Mouse (Mus musculus) neural tube, embryonic 11.5 days (tissue): ENCODE data around the gene Pbx1. TPM values are rescaled to one million over a fixed set of nuclear protein-coding genes. Genes with fewer than 3 reads are reported as not detected.

Source experiments
- ATAC-seq: fragments of 200-750 bp; cut with Nextera tagmentation; 2 replicates; pipeline ENCODE4 v1.8.0; 2017; ENCODE audit warnings: moderate number of reproducible peaks, mild to moderate bottlenecking, moderate TSS enrichment, moderate library complexity; ENCODE audit not compliant: insufficient read depth, low FRiP score, low TSS enrichment
- DNase-seq: peaks from one replicate; pipeline ENCODE4 v3.0.0-alpha.2; 2015; ENCODE audit warnings: low spot score
- H3K27ac ChIP-seq: fragments of 300-500 bp; sonication (generic); 2 replicates; pipeline ENCODE4 v1.5.1; 2014; ENCODE audit warnings: low read depth, mild to moderate bottlenecking, low read length
- H3K27me3 ChIP-seq: fragments of 300-500 bp; sonication (generic); 2 replicates; pipeline ENCODE4 v1.6.1; 2014; ENCODE audit warnings: mild to moderate bottlenecking, low read length, mixed read lengths; ENCODE audit not compliant: control insufficient read depth, insufficient read depth
- H3K36me3 ChIP-seq: fragments of 300-500 bp; sonication (generic); 2 replicates; pipeline ENCODE4 v1.6.1; 2014; ENCODE audit warnings: mild to moderate bottlenecking, low read length, moderate library complexity, mixed read lengths; ENCODE audit not compliant: control insufficient read depth, insufficient read depth
- H3K4me1 ChIP-seq: fragments of 300-500 bp; sonication (generic); 2 replicates; pipeline ENCODE4 v1.6.1; 2014; ENCODE audit warnings: low read length, mixed read lengths; ENCODE audit not compliant: control insufficient read depth, insufficient read depth
- H3K4me2 ChIP-seq: fragments of 300-500 bp; sonication (generic); 2 replicates; pipeline ENCODE4 v1.6.1; 2014; ENCODE audit warnings: low read depth, mild to moderate bottlenecking, moderate library complexity
- H3K4me3 ChIP-seq: fragments of 300-500 bp; sonication (generic); 2 replicates; pipeline ENCODE4 v1.5.1; 2014; ENCODE audit warnings: low read depth, low read length
- H3K9ac ChIP-seq: fragments of 300-500 bp; sonication (generic); 2 replicates; pipeline ENCODE4 v1.6.1; 2014; ENCODE audit warnings: mild to moderate bottlenecking, low read length
- H3K9me3 ChIP-seq: fragments of 300-500 bp; sonication (generic); 2 replicates; pipeline ENCODE4 v1.6.1; 2016; ENCODE audit warnings: low read length; ENCODE audit not compliant: control insufficient read depth
- WGBS: fragments of 180-500 bp; shearing (Covaris S2); extraction: QIAGEN DNeasy Blood & Tissue Kit; methylation state at CpG from one replicate; pipeline ENCODE4 v1.1.7; 2014; 5-methylcytosine and 5-hydroxymethylcytosine counted together
- polyA plus RNA-seq: library from polyadenylated mRNA; unstranded; fragments of >200 nt; fragmentation: Nextera tagmentation; extraction: Ambion mirVana; gene quantifications from 2 replicates; pipeline ENCODE4 v1.2.1, GENCODE M21; 2014

Gene Pbx1
- polyA plus RNA-seq, 1 experiment from 2014 or later = 45.8 TPM

DNA sequence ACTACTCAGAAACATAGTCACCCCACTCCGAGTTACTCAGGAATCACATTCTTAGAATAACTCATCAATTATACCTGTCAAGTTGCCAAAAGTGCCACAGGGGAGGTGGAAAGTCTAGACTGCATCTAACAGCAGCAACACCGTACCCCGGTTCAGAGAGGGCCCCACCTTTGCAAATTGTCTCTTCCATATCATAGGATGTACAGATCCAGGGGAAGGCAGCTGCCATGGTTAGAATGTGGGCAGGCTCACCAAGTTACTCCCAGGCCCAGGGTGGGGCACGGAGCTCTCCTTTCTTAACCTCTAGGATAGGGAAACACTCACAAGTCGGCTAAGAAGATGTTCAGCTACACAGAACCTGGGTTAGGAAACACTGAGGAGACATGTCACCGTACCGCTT, 29.4 kb downstream of the Pbx1 start:
- DNase-seq (no peak), ATAC-seq (0 out of 2 replicates have a peak, but pooled peaks have one; percentile 31)
- Histone ChIP-seq H3K27me3 (no peaks in the 10 kb centered on the region), H3K4me2 (no peak overlapping the region), H3K27ac (no peak overlapping the region), H3K9me3 (no peaks in the 10 kb centered on the region), H3K4me1 (peaks cover 29% of the 10 kb centered on the region), H3K4me3 (no peak overlapping the region), H3K9ac (no peak overlapping the region), H3K36me3 (no peaks in the 10 kb centered on the region; the same call in 1 of the 2 replicates)
- 39% methylated on average over 7 of the region's 7 CpGs for WGBS

DNA sequence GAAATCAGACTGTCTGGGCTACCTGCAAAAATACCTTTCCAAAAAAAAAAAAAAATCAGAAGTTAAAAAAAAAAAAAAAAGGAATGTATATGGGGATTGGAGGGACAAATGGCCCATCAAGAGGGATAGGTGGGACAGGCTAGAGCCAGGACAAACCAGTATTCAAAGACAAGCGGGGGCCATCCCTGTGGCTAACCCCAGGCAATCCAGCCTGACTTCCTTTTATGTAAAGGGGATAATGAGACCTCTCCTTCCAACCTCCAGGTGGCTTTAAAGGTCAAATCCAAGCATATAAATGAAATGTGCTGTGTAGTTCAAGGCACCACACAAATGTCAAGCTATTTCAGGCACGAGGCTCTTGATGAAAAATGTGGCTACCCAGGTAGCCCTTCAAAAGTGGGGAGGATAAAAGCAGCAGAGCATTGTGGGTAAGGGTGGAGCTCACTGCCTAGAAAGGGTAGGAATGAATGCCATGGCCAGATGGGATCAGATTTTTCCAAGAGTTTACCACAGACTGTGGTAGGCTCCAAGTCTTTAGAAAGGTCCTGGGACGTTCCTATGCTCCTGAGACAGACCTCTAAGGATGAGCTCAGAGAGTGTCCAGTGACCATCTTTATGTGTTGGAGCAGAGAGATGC, 36.4 kb downstream of the Pbx1 start:
- Histone ChIP-seq H3K4me3 (no peak overlapping the region), H3K4me1 (peaks cover 24% of the 10 kb centered on the region), H3K4me2 (no peak overlapping the region), H3K9me3 (no peaks in the 10 kb centered on the region), H3K36me3 (peaks cover 2% of the 10 kb centered on the region; the same call in 1 of the 2 replicates), H3K9ac (no peak overlapping the region), H3K27ac (no peak overlapping the region), H3K27me3 (no peaks in the 10 kb centered on the region)
- DNase-seq (no peak), ATAC-seq (no peak)
- WGBS = 70% methylated on average over 3 of the region's 3 CpGs

GRCm38 (mm10) chr1:168394535-168394934, 37.5 kb downstream of the Pbx1 start:
- ATAC-seq (no peak), DNase-seq (no peak)
- Histone ChIP-seq H3K4me2 (no peak overlapping the region), H3K9me3 (no peaks in the 10 kb centered on the region), H3K9ac (no peak overlapping the region), H3K4me1 (peaks cover 24% of the 10 kb centered on the region), H3K27me3 (no peaks in the 10 kb centered on the region), H3K4me3 (no peak overlapping the region), H3K36me3 (peaks cover 2% of the 10 kb centered on the region; the same call in 1 of the 2 replicates), H3K27ac (no peak overlapping the region)
- 90% methylated on average over 6 of the region's 6 CpGs for WGBS

DNA sequence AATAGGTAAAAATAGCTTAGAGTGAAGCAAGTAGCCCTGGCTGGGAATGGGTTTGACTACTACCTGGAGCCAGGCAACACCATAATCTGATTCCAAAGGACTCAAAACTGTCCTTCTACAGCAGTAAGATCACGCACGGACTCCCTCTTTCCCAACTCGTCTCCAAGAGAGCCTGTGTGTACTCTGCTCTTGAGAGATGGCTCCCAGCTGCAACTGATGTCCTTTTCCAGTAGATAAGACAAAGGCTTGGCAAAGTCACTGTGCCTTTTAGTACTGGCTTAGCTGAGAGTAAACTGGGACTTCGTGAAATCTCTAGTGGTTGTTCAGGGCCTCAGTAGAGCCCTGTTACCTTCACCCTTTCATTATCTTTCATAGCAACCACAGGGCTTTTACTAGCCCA, 38.6 kb downstream of the Pbx1 start:
- WGBS = 67% methylated on average over 4 of the region's 4 CpGs
- ATAC-seq (no peak), DNase-seq (no peak)
- H3K27ac ChIP-seq = no peak overlapping the region
- no peak overlapping the region for H3K4me2 ChIP-seq
- H3K9ac ChIP-seq = no peak overlapping the region
- no peaks in the 10 kb centered on the region for H3K27me3 ChIP-seq
- peaks cover 2% of the 10 kb centered on the region; the same call in 1 of the 2 replicates for H3K36me3 ChIP-seq
- H3K9me3 ChIP-seq = no peaks in the 10 kb centered on the region
- H3K4me3 ChIP-seq = no peak overlapping the region
- H3K4me1 ChIP-seq = peaks cover 24% of the 10 kb centered on the region

GRCm38 (mm10) chr1:168392500-168392853, 39.6 kb downstream of the Pbx1 start:
- Histone ChIP-seq H3K9ac (no peak overlapping the region), H3K4me2 (no peak overlapping the region)
- peak; percentile 49; the same call in 1 of the 2 replicates for ATAC-seq

DNA sequence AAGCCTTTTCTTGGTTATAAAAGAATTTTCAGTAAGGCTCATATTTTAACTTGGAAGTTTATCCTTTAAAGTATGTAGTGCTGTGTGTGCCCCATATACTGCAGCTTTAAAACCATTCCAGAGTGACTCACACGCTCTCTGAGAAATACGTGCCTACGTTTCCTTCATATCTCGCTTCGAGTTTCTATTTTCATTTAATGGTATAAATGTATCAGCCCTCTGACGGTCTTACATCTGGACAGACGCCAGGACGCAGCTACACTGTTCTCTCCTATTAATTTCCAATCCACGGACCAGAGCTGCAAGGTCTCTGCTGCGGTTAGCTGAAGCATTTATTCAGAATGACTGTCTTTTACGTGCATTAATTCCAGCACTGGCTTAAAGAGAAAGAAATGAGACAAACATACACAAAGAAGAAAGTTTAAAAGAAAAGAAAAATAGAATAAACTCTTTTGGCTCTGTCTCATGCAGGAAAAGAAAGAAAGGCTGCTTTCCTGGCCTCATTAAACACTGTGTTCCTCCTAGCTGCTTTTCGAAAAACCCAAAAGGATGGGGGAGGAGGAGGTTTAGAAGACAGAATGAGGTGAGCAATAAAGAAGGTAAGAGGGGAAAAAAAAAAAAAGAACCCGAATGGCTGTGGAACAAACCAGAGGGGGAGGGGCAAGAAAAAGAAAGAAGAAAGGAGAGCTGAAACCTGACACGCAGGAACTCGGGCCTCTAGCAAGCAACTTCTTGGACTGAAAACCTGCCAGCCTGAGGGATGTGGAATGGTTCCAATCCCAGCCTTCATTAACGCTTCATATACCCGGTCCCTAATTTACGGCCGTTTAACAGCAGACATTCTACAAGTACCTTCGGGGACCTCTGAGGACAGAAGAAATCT, 40.2 kb downstream of the Pbx1 start:
- H3K27ac ChIP-seq = no peak overlapping the region
- H3K4me2 ChIP-seq = no peak overlapping the region
- WGBS = 33% methylated on average over 20 of the region's 20 CpGs
- peaks cover 2% of the 10 kb centered on the region; the same call in 1 of the 2 replicates for H3K36me3 ChIP-seq
- H3K9me3 ChIP-seq = no peaks in the 10 kb centered on the region
- no peaks in the 10 kb centered on the region for H3K27me3 ChIP-seq
- peak; percentile 40 for DNase-seq
- no peak overlapping the region for H3K9ac ChIP-seq
- peaks cover 26% of the 10 kb centered on the region for H3K4me1 ChIP-seq
- no peak overlapping the region for H3K4me3 ChIP-seq
- ATAC-seq = peak; percentile 54; the same call in 1 of the 2 replicates

More at GRCm38 (mm10) chr1:168392500-168392853, 39.6 kb downstream of the Pbx1 start:
- no peak overlapping the region for H3K4me3 ChIP-seq
- DNase-seq = no peak
- H3K36me3 ChIP-seq = peaks cover 2% of the 10 kb centered on the region; the same call in 1 of the 2 replicates
- WGBS = 20% methylated on average over 5 of the region's 5 CpGs
- no peaks in the 10 kb centered on the region for H3K27me3 ChIP-seq
- no peak overlapping the region for H3K27ac ChIP-seq
- no peaks in the 10 kb centered on the region for H3K9me3 ChIP-seq
- peaks cover 24% of the 10 kb centered on the region for H3K4me1 ChIP-seq

DNA sequence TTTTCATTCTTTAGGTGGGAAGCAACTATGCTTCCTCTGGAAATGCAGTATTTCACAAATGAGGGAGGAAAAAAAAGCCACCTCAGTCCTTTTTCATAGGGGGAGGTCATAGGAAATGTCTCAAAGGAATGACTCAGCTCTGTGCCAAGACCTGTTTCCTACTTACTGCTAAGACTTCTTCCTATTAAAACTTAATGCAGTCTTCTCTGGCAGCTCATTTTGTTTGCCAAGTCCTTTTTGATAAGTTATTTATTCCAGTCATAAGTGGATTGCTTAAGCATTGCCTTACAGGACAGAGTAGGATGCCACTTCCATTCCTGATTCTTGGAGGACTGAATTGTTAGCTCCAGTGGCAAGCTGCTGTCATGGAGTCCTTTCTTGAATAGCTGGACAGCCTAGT, 41.3 kb downstream of the Pbx1 start:
- Histone ChIP-seq H3K4me2 (no peak overlapping the region), H3K36me3 (peaks cover 2% of the 10 kb centered on the region; the same call in 1 of the 2 replicates), H3K9ac (no peak overlapping the region), H3K27ac (no peak overlapping the region), H3K4me3 (no peak overlapping the region), H3K9me3 (no peaks in the 10 kb centered on the region), H3K4me1 (peaks cover 30% of the 10 kb centered on the region), H3K27me3 (no peaks in the 10 kb centered on the region)
- ATAC-seq (no peak), DNase-seq (no peak)

DNA sequence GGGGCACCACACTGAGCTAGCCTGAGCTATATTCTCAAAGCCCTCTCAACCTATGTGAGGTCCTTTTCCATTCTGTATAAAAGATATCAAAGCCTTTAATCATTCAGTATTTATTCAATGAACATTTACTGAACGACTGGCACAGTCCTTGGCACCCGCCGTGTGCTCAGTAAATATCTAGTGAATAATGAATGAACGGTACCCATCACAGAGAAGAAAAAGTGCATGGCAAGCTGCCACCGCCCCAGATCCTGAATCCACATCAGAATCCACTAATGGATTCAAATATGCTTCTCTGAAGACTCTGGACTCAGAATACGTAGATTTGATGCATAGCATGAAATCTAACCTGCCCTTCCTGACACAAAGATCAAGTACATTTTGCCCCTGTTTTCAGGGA, 45.9 kb downstream of the Pbx1 start:
- H3K9ac ChIP-seq = no peak overlapping the region
- H3K36me3 ChIP-seq = no peaks in the 10 kb centered on the region
- H3K27me3 ChIP-seq = no peaks in the 10 kb centered on the region
- no peaks in the 10 kb centered on the region for H3K9me3 ChIP-seq
- DNase-seq (no peak), ATAC-seq (no peak)
- H3K4me3 ChIP-seq = no peak overlapping the region
- peaks cover 48% of the 10 kb centered on the region for H3K4me1 ChIP-seq
- WGBS = 83% methylated on average over 6 of the region's 6 CpGs
- no peak overlapping the region for H3K27ac ChIP-seq
- H3K4me2 ChIP-seq = no peak overlapping the region
